Mouse (Mus musculus) mesoderm, embryonic 11.5 days (tissue): ENCODE results near the gene Prex1.

Source experiments
- DNase-seq: peaks from one replicate; pipeline ENCODE4 v3.0.0-alpha.2; 2012; ENCODE audit warnings: low read depth, low spot score

Gene Prex1

GRCm38 (mm10) chr2:166685824-166686223, 27.8 kb downstream of the Prex1 start:
- DNase-seq, result no peak

DNA sequence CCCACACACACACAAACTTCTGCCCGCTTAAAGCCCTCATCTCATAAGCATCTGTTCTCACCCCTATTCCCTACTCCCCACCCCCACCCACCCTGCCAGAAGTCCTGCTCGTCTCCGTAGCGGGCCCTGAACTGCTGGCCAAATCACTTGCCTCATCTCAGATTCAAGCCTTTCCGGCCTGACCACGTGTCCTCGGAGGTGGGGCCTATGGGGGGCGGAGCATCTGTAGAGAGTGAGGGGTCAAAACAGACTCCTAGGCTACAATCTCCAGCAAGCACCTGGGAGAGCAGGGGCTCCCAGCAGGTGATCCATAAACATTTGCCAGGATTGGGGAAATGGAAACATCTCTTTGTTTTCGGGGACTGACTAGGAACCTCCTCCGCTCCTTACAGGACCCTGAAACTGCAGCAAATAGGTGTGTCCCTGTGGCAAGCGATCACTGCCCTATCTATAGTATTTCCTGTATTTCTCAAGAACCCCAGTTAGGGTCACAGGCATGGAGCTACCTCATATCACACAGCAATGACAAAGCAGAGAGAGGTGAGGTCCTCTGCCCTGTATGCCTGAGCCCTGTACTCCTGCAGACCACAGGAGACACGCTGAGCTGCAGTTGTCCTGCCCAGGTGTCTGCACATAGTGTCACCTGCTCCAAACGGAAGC, 29.6 kb downstream of the Prex1 start:
- DNase-seq, result no peak

- peak; percentile 44 for DNase-seq
Observed at GRCm38 (mm10) chr2:166682866-166683265, 30.8 kb downstream of the Prex1 start.

DNA sequence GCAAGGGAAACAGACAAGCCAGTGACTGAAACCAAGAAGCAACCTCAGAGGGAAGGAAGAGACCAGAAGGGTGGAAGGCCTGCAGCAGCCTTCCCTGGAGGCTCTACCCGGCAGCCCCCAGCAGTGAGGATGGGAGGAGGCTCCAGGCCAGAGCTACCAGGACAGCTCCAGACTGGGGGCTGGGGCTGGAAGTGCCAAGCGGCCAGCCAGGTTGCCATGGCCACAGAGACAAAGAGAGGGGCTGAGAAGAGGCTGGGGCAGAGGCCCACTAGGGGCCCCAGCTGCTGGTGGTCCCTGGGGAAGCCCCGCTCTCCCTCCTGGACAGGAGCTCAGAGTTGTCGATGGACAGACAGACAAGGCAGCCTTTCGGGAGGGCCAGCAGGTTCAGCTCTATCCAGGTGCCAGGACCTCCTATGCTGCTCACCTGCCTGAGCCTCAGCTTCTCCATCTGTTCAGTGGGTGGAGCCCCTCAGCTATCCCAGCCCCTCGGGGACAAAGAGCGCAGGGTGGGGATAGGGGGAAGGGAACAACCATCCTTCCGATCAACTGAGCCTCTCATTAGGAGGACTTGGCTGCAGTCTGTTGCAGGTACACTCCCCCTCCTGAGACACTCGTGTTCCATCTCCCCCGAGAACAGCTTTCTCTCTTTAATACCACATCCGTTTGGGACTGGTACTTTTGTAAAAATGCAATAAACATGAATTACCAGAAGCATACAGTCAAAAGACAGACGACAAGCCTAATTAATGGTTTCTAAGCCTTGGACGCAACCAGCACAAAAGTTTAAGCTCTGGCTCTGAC, 34.5 kb downstream of the Prex1 start:
- DNase-seq, result peak; percentile 80

DNA sequence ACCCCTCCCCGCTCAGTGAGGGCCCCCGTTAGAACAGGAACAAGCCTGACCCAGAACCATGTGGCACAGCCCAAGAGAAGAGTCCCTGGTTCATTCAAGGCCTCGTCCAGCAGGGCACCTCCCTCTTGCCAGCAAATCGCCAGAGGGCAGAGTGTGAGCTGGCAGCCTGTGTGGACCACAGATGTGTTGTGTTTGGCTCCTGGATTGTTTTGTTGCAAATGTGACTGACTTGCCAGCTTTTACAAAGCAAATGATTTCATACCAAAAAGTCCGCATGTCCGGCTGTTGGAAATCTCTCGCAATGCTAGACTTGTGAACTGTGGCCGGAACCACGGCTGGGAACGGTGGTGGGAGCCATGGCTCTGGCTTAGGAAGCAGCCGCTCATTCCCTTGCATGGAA, 36.7 kb downstream of the Prex1 start:
- DNase-seq, result no peak

DNA sequence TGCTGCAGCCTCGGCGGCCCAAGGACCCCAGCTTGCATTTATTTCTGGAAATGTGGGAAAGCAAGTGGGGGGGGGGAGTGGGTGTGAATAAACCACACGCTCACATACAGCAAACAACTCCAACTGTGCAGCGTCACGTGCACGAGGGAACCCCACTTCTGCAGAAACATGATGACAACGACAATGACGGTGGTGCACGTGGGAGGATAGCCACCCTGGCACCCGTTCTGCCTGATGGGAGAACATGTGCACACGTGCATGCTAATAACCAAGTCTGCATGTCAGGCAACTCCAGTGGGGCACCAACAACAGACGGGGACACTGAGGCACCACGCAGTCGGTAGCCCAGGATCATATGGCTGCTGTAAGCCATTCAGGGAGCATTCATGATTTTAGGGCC, 37.1 kb downstream of the Prex1 start:
- no peak for DNase-seq

- DNase-seq, result no peak
Observed at GRCm38 (mm10) chr2:166675588-166676444, 37.8 kb downstream of the Prex1 start.

- no peak for DNase-seq
Observed at GRCm38 (mm10) chr2:166674693-166675092, 38.9 kb downstream of the Prex1 start.

DNA sequence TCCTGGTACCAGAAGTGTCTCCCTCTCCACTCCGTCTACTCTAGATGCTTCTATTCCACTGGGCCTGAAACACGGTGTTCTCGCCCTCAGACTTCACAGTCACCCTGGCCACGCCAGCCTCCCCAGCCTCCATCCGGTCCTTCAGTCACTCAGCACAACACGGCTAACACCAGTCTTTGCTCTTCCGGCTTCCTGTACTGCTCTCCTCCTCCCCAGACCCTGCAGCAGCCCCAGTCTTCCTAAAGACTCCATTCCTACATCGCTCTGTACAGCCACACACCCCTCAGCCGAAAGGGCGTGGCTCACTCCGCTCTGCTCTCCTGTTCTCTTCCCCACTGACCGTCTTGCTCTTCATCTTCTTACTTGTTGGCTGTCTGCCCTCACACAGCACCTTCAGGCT, 39.7 kb downstream of the Prex1 start:
- DNase-seq, result no peak

- DNase-seq, result no peak
Observed at GRCm38 (mm10) chr2:166672171-166672965, 41.3 kb downstream of the Prex1 start.

- no peak for DNase-seq
Observed at GRCm38 (mm10) chr2:166671614-166672013, 42.0 kb downstream of the Prex1 start.

DNA sequence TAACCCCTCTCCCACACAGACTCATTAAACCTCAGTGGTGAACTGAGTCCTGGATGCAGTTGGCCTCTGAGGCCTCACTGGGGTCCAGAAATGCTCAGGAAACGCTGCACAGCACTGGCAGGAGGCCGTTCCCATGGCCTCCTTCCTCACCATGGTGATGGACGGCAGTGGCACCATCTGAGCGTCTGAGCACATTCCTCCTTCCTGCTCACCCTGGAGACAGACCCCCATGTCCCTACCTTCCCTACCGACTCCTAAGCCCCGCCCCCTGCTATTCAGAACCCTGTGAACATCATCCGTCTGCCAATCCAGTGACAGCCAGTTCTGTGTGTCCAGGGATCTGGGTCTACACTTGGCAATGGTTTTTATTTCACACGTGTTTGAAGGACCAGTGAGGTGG, 42.6 kb downstream of the Prex1 start:
- DNase-seq, result peak; percentile 78

- no peak for DNase-seq
Observed at GRCm38 (mm10) chr2:166669922-166670321, 43.7 kb downstream of the Prex1 start.

GRCm38 (mm10) chr2:166667790-166668695, 45.6 kb downstream of the Prex1 start:
- no peak for DNase-seq

DNA sequence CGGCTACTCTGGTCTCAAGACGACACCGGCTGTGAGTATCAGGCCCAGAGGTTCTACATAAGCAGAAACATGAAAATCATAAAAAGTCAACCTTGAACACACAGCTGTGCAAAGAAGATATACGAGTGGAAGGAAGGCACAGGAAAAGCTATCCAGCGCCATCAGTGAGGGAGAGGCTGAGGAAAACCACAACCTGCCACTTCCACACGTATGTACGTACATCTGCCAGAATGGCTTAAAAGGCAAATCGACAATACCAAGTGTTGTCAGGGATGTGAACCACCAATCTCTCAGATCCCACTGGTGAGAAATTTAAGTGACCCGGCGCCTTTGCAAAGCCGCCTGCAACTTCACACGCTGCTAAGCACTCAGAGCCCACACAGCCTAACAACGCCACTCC, 47.5 kb downstream of the Prex1 start:
- DNase-seq, result no peak

GRCm38 (mm10) chr2:166665244-166665922, 48.2 kb downstream of the Prex1 start:
- no peak for DNase-seq

- no peak for DNase-seq
Observed at GRCm38 (mm10) chr2:166664506-166664905, 49.1 kb downstream of the Prex1 start.

DNA sequence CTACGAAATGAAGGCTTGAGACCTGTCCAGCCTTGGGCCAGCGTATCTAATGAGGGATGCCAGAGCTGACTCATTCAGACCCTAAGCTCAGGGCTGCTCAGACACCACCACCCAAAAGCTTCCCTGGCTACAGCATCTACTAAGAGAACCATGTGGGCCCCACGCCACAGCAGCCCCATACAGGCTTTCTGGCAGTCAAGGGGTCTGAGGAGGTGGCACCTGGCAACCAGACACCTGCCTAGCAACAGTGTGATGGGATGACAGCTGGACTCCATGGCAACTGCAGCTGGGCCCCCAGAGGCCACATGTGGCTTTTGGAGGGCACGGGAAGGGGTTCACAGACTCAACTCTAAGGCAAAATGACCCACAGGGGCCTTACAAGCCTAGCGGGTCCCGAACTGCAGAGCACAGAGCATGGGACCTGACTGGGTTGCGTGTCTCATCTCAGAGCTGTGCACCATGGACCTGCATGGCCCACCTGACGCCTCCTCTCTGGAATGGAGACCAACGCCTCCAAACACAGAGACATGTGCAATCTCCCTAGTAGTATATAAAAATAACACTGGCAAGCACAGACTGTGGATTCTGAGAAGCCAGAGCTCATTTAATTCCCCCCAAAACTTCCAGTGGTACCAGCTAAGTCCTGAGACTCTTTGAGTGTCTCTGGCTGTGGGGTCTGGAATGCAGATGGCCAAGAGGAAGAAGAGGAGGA, 50.2 kb downstream of the Prex1 start:
- peak; percentile 62 for DNase-seq

- no peak for DNase-seq
Observed at GRCm38 (mm10) chr2:166662595-166663160, 51.0 kb downstream of the Prex1 start.
